Mouse (Mus musculus) kidney, adult 2 months (tissue): ENCODE measurements at regions not wholly inside any gene's neighbourhood (a gene's known extent, or its start where the extent isn't known, plus 50 kb on each side); places are given as distances from the start of the nearest gene placed in this dataset.

ENCODE experiments used
- CTCF ChIP-seq: fragments of 200-500 bp; conservative IDR thresholded peaks from 2 replicates; pipeline ENCODE4 v1.5.1; 2011; ENCODE audit warnings: low read depth, mild to moderate bottlenecking, control low read depth, low read length, moderate library complexity, mixed read lengths; ENCODE audit not compliant: insufficient read depth, insufficient read length
- POLR2A ChIP-seq: fragments of 200-500 bp; IDR thresholded peaks from one replicate; pipeline ENCODE4 v1.6.1; 2011; ENCODE audit warnings: low read depth, low read length, control low read depth

DNA sequence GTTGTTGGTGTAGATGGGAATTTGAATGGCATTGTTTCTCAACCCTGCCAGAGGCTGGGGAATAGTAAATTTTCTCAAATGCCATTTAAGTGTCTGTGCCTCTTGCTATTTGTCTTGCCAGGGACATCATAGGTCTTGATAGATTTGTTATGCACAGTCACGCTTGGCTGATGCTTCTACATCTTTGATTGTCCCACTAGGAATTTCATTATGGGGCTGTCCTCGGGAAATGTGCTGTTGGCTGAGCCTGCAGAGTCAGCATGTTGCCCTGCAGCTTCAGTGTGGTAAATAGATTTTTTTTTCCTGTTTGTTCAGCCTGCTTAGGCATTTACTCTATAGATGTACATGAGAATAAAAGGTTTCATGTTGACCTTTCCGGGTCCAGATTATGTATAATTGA lies 354.9 kb upstream of the Fam98a start:
- TF ChIP-seq CTCF (no peak), POLR2A (no peak)
